Mouse (Mus musculus) kidney, postnatal 0 days (tissue): Measurements from ENCODE around the gene Sh3pxd2a. TPM values are rescaled to one million over a fixed set of nuclear protein-coding genes. Genes with fewer than 3 reads are reported as not detected.

Experiments used
- ATAC-seq: fragments of 200-750 bp; cut with Nextera tagmentation; replicated peaks from 2 replicates; pipeline ENCODE4 v1.8.0; 2017; ENCODE audit warnings: low read depth, moderate number of reproducible peaks, moderate TSS enrichment, moderate library complexity; ENCODE audit not compliant: low FRiP score
- DNase-seq: peaks from one replicate; pipeline ENCODE4 v3.0.0-alpha.2; 2016; ENCODE audit warnings: low spot score
- H3K27ac ChIP-seq: fragments of 300-500 bp; sonication (generic); 2 replicates; pipeline ENCODE4 v1.5.1; 2014; ENCODE audit warnings: mild to moderate bottlenecking
- H3K27me3 ChIP-seq: fragments of 300-500 bp; sonication (generic); 2 replicates; pipeline ENCODE4 v1.6.1; 2014; ENCODE audit warnings: low read length, mixed read lengths; ENCODE audit not compliant: insufficient read depth
- H3K36me3 ChIP-seq: fragments of 300-500 bp; sonication (generic); 2 replicates; pipeline ENCODE4 v1.6.1; 2014; ENCODE audit warnings: low read length, mixed read lengths; ENCODE audit not compliant: insufficient read depth
- H3K4me1 ChIP-seq: fragments of 300-500 bp; sonication (generic); replicated peaks from 2 replicates; pipeline ENCODE4 v1.6.1; 2014; ENCODE audit warnings: antibody characterized with exemption, low read length, mixed read lengths; ENCODE audit not compliant: insufficient read depth
- H3K4me2 ChIP-seq: fragments of 300-500 bp; sonication (generic); 2 replicates; pipeline ENCODE4 v1.6.1; 2014; ENCODE audit warnings: mild to moderate bottlenecking, low read length, moderate library complexity, mixed read lengths
- H3K4me3 ChIP-seq: fragments of 300-500 bp; sonication (generic); replicated peaks from 2 replicates; pipeline ENCODE4 v1.5.1; 2014; ENCODE audit warnings: low read depth, low read length
- H3K9ac ChIP-seq: fragments of 300-500 bp; sonication (generic); 2 replicates; pipeline ENCODE4 v1.6.1; 2014; ENCODE audit warnings: low read depth, low read length
- H3K9me3 ChIP-seq: fragments of 300-500 bp; sonication (generic); replicated peaks from 2 replicates; pipeline ENCODE4 v1.6.1; 2016; ENCODE audit warnings: low read length, inconsistent platforms, mixed read lengths
- CTCF ChIP-seq: IDR thresholded peaks from 2 replicates; pipeline ENCODE4 v1.5.1; 2016; ENCODE audit warnings: antibody characterized with exemption, low read depth, mild to moderate bottlenecking, moderate library complexity
- WGBS: fragments of 180-500 bp; shearing (Covaris S2); extraction: QIAGEN DNeasy Blood & Tissue Kit; methylation state at CpG from one replicate; pipeline ENCODE4 v1.1.7; 2014; 5-methylcytosine and 5-hydroxymethylcytosine counted together
- polyA plus RNA-seq: library from polyadenylated mRNA; unstranded; fragments of >200 nt; fragmentation: Nextera tagmentation; extraction: Ambion mirVana; gene quantifications from 2 replicates; pipeline ENCODE4 v1.2.1, GENCODE M21; 2015

Sh3pxd2a gene
- polyA plus RNA-seq, 1 experiment from 2014 or later = 4.1 TPM

GRCm38 (mm10) chr19:47270520-47270919, 193.7 kb downstream of the Sh3pxd2a start:
- ATAC-seq (no peak), DNase-seq (no peak)
- whole genome bisulfite sequencing = 68% methylated on average over 9 of the region's 9 CpGs
- Histone ChIP-seq H3K4me1 (no peaks in the 10 kb centered on the region), H3K36me3 (peaks cover 59% of the 10 kb centered on the region), H3K9me3 (no peaks in the 10 kb centered on the region), H3K27ac (no peak overlapping the region), H3K9ac (no peak overlapping the region), H3K4me3 (no peak overlapping the region), H3K27me3 (no peaks in the 10 kb centered on the region), H3K4me2 (no peak overlapping the region)
- TF ChIP-seq CTCF = no peak

DNA sequence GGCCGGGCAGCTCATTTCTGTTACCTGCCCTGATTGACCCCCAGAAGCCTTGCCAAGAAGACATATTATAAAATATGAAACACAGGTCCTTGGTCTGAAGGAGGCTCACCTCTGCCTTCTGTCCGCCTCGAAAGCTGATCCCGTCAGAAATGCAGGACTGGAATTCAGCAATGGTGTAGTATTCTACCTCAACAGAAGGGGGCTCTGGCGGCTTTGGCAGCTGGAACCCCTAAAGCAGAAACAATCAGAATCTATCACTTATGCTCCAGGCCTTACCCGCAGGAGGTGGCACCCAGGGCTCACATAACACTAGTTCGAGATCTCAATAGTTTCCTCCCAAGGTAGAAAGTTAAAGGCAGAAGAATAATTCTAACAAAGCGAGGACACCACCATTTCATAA, 194.5 kb downstream of the Sh3pxd2a start:
- no peak overlapping the region for H3K4me2 ChIP-seq
- ATAC-seq (no peak), DNase-seq (peak; percentile 76)
- H3K4me3 ChIP-seq = no peak overlapping the region
- no peak overlapping the region for H3K9ac ChIP-seq
- H3K27ac ChIP-seq = no peak overlapping the region
- H3K4me1 ChIP-seq = no peaks in the 10 kb centered on the region
- 55% methylated on average over 8 of the region's 8 CpGs for WGBS
- peak; percentile 79 for TF ChIP-seq CTCF
- peaks cover 59% of the 10 kb centered on the region for H3K36me3 ChIP-seq
- no peaks in the 10 kb centered on the region for H3K27me3 ChIP-seq
- no peaks in the 10 kb centered on the region for H3K9me3 ChIP-seq

GRCm38 (mm10) chr19:47267066-47267465, 197.1 kb downstream of the Sh3pxd2a start:
- Histone ChIP-seq H3K9me3 (no peaks in the 10 kb centered on the region), H3K4me1 (no peaks in the 10 kb centered on the region), H3K36me3 (peaks cover 44% of the 10 kb centered on the region), H3K27me3 (no peaks in the 10 kb centered on the region), H3K4me3 (no peak overlapping the region), H3K9ac (no peak overlapping the region), H3K27ac (no peak overlapping the region), H3K4me2 (no peak overlapping the region)
- WGBS = 85% methylated on average over 21 of the region's 21 CpGs
- no peak for TF ChIP-seq CTCF
- DNase-seq = no peak
- ATAC-seq = no peak

- WGBS = 82% methylated on average over 18 of the region's 18 CpGs
These were observed 198.0 kb downstream of the Sh3pxd2a start for GRCm38 (mm10) chr19:47266070-47266801.

DNA sequence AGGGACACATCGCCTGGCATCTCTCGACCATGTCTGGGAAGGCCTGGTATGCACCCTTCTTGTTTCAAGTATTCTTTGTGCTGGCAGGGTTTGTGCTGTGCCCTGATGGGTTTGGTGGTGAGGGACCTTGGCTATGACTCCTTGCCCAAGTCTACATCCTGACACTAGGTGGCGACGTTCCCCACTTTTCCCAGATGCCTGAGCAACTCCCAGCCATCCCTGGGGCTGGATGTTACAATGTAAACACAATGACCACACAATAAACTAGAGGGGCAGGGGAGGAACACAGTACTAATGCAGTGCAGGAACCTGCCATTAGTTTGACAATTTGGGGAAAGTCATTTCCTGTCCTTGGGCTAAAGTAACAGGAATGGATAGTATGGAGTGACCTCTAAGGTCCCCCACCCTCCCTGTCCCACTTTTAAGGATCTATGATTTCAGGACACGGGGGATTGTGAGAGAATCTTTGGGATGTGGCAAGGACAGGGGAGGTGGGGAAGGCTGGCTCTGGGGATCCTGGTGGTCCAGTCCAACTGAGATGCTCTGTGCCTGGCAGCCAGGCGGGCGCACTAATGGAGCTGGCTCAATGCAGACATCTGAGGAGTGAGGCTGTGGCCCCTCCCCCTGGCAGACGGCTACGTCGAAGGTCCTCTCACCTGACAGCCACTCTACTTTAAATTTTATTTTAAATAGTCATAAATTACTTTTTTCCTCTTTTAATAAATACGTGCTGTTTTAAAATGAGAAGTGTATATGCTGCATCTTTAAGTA, 199.7 kb downstream of the Sh3pxd2a start:
- H3K27me3 ChIP-seq = no peaks in the 10 kb centered on the region
- TF ChIP-seq CTCF = peak; percentile 95
- H3K9ac ChIP-seq = no peak overlapping the region
- H3K4me1 ChIP-seq = no peaks in the 10 kb centered on the region
- DNase-seq = peak; percentile 89
- WGBS = 46% methylated on average over 11 of the region's 11 CpGs
- no peak overlapping the region for H3K4me3 ChIP-seq
- ATAC-seq = peak; percentile 58
- peaks cover 31% of the 10 kb centered on the region for H3K36me3 ChIP-seq
- H3K9me3 ChIP-seq = no peaks in the 10 kb centered on the region
- no peak overlapping the region for H3K4me2 ChIP-seq
- H3K27ac ChIP-seq = no peak overlapping the region

More at GRCm38 (mm10) chr19:47266070-47266801, 198.0 kb downstream of the Sh3pxd2a start:
- no peaks in the 10 kb centered on the region for H3K27me3 ChIP-seq
- H3K9ac ChIP-seq = no peak overlapping the region
- no peaks in the 10 kb centered on the region for H3K9me3 ChIP-seq
- H3K36me3 ChIP-seq = peaks cover 37% of the 10 kb centered on the region
- ATAC-seq = no peak
- H3K4me2 ChIP-seq = no peak overlapping the region
- DNase-seq = no peak
- H3K4me1 ChIP-seq = no peaks in the 10 kb centered on the region
- TF ChIP-seq CTCF = no peak
- H3K4me3 ChIP-seq = no peak overlapping the region
- no peak overlapping the region for H3K27ac ChIP-seq

DNA sequence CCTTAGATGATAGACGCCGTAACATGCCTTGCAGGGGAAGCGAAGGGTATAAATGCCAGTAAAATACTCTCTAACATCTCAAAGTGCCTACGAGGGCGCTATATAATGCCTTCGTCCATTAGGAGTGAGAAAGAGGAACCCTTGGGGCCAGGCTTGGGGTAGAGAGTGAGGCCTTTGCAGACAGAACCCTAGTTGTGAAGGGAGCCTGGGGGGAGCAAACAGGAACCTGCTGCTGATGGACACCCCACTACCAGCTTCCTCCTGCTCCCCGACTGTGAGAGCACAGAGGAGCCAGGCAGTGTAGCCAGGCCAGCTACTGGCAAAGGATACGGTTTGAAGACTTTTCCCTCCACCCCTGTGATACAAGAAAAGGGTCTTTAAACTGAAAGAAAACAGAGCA, 200.6 kb downstream of the Sh3pxd2a start:
- 92% methylated on average over 8 of the region's 8 CpGs for WGBS
- peaks cover 25% of the 10 kb centered on the region for H3K36me3 ChIP-seq
- H3K27me3 ChIP-seq = no peaks in the 10 kb centered on the region

More for the DNA sequence above, 200.6 kb downstream of the Sh3pxd2a start:
- ATAC-seq (no peak), DNase-seq (no peak)
- Histone ChIP-seq H3K4me3 (no peak overlapping the region), H3K4me2 (no peak overlapping the region), H3K9me3 (no peaks in the 10 kb centered on the region), H3K4me1 (no peaks in the 10 kb centered on the region), H3K9ac (no peak overlapping the region), H3K27ac (no peak overlapping the region)
- no peak for TF ChIP-seq CTCF
